Mouse (Mus musculus) limb, embryonic 14.5 days (tissue): ENCODE results near the gene Myo1e. TPM values are rescaled to one million over a fixed set of nuclear protein-coding genes. Genes with fewer than 3 reads are reported as not detected.

Experiments
- ATAC-seq: fragments of 200-750 bp; cut with Nextera tagmentation; 2 replicates; pipeline ENCODE4 v1.8.0; 2017; ENCODE audit warnings: low read depth, moderate number of reproducible peaks, moderate TSS enrichment; ENCODE audit not compliant: low FRiP score
- DNase-seq: peaks from one replicate; pipeline ENCODE4 v3.0.0-alpha.2; 2015; ENCODE audit warnings: low spot score
- H3K27ac ChIP-seq: fragments of 300-500 bp; sonication (generic); replicated peaks from 2 replicates; pipeline ENCODE4 v1.5.1; 2014; ENCODE audit warnings: low read depth, mild to moderate bottlenecking, low read length, moderate library complexity, mixed read lengths
- H3K27me3 ChIP-seq: fragments of 300-500 bp; sonication (generic); 2 replicates; pipeline ENCODE4 v1.6.1; 2014; ENCODE audit warnings: low read length, mixed read lengths; ENCODE audit not compliant: control insufficient read depth, insufficient read depth
- H3K36me3 ChIP-seq: fragments of 300-500 bp; sonication (generic); 2 replicates; pipeline ENCODE4 v1.6.1; 2014; ENCODE audit warnings: mild to moderate bottlenecking, low read length, moderate library complexity, mixed read lengths; ENCODE audit not compliant: control insufficient read depth, insufficient read depth
- H3K4me1 ChIP-seq: fragments of 300-500 bp; sonication (generic); 2 replicates; pipeline ENCODE4 v1.6.1; 2014; ENCODE audit warnings: antibody characterized with exemption, low read length, mixed read lengths; ENCODE audit not compliant: control insufficient read depth, insufficient read depth
- H3K4me2 ChIP-seq: fragments of 300-500 bp; sonication (generic); replicated peaks from 2 replicates; pipeline ENCODE4 v1.6.1; 2014; ENCODE audit warnings: low read depth, mild to moderate bottlenecking, low read length, moderate library complexity; ENCODE audit not compliant: severe bottlenecking
- H3K4me3 ChIP-seq: fragments of 300-500 bp; sonication (generic); replicated peaks from 2 replicates; pipeline ENCODE4 v1.5.1; 2014; ENCODE audit warnings: low read length
- H3K9ac ChIP-seq: fragments of 300-500 bp; sonication (generic); 2 replicates; pipeline ENCODE4 v1.6.1; 2014; ENCODE audit warnings: mild to moderate bottlenecking, low read depth, low read length, moderate library complexity; ENCODE audit not compliant: severe bottlenecking
- H3K9me3 ChIP-seq: fragments of 300-500 bp; sonication (generic); 2 replicates; pipeline ENCODE4 v1.6.1; 2016; ENCODE audit warnings: low read length; ENCODE audit not compliant: control insufficient read depth
- POLR2A ChIP-seq: fragments of 200-500 bp; IDR thresholded peaks from 2 replicates; pipeline ENCODE4 v1.8.0; 2012; ENCODE audit warnings: inconsistent platforms, mild to moderate bottlenecking, moderate library complexity, borderline replicate concordance; ENCODE audit not compliant: insufficient read depth, insufficient read length; ENCODE audit errors: extremely low read depth
- WGBS: fragments of 180-500 bp; shearing (Covaris S2); extraction: QIAGEN DNeasy Blood & Tissue Kit; methylation state at CpG from one replicate; pipeline ENCODE4 v1.1.7; 2014; 5-methylcytosine and 5-hydroxymethylcytosine counted together
- microRNA-seq: library from miRNA; unstranded; fragments of <30 nt; microRNA quantifications from one replicate; pipeline ENCODE4, GENCODE M21; 2016
- polyA plus RNA-seq, 2 experiments: library from polyadenylated mRNA; depleted of rRNA in 1 of 2; stranded (reverse) in 1 of 2; unstranded in 1 of 2; fragments of >200 nt; fragmentation: Nextera tagmentation in 1 of 2; extraction: Ambion mirVana in 1 of 2; gene quantifications; 2 replicates each; pipeline versions ENCODE4 v1.2.1 to v1.2.3; 2012 to 2014

Gene Myo1e
- polyA plus RNA-seq, 2 experiments = 12.1 to 20.4 TPM

GRCm38 (mm10) chr9:70421257-70422056 lies 214.3 kb downstream of the Myo1e start, which contains the start of gene Ccnb2:
Ccnb2 (minus strand) TSS chr9:70421547.
- Histone ChIP-seq H3K4me3 (peak within 1 kb of the TSS; percentile 66), H3K27me3 (no peaks in the 10 kb centered on the region), H3K4me1 (peaks cover 8% of the 10 kb centered on the region; the same call in 1 of the 2 replicates), H3K9me3 (no peaks in the 10 kb centered on the region), H3K36me3 (peaks cover 36% of the 10 kb centered on the region), H3K9ac (peak within 1 kb of the TSS; percentile 77), H3K4me2 (peak within 1 kb of the TSS; percentile 94), H3K27ac (peak within 1 kb of the TSS; percentile 48)
- DNase-seq = peak; percentile 97
- 0 out of 2 replicates have a peak, but pooled peaks have one; percentile 16 for TF ChIP-seq POLR2A
- 4% methylated on average over 35 of the region's 45 CpGs for WGBS
- peak; percentile 97 for ATAC-seq

GRCm38 (mm10) chr9:70422661-70423060 lies 215.5 kb downstream of the Myo1e start:
- Histone ChIP-seq H3K36me3 (peaks cover 36% of the 10 kb centered on the region), H3K4me2 (no peak overlapping the region)
- 90% methylated on average over 2 of the region's 2 CpGs for WGBS

GRCm38 (mm10) chr9:70439959-70440358 lies 232.8 kb downstream of the Myo1e start:
- WGBS = 92% methylated on average over 4 of the region's 4 CpGs

More at GRCm38 (mm10) chr9:70422661-70423060, 215.5 kb downstream of the Myo1e start:
- H3K4me3 ChIP-seq = no peak overlapping the region
- H3K4me1 ChIP-seq = peaks cover 8% of the 10 kb centered on the region; the same call in 1 of the 2 replicates
- H3K9ac ChIP-seq = no peak overlapping the region
- no peaks in the 10 kb centered on the region for H3K27me3 ChIP-seq
- TF ChIP-seq POLR2A = no peak
- H3K9me3 ChIP-seq = no peaks in the 10 kb centered on the region
- no peak for ATAC-seq
- no peak overlapping the region for H3K27ac ChIP-seq
- DNase-seq = no peak

GRCm38 (mm10) chr9:70449072-70449471 lies 241.9 kb downstream of the Myo1e start:
- no peak for ATAC-seq
- 91% methylated on average over 5 of the region's 5 CpGs for WGBS
- TF ChIP-seq POLR2A = no peak
- no peak overlapping the region for H3K9ac ChIP-seq
- no peak overlapping the region for H3K4me2 ChIP-seq
- H3K36me3 ChIP-seq = peaks cover 50% of the 10 kb centered on the region
- H3K4me3 ChIP-seq = no peak overlapping the region
- no peaks in the 10 kb centered on the region for H3K27me3 ChIP-seq
- H3K4me1 ChIP-seq = no peaks in the 10 kb centered on the region
- no peak for DNase-seq
- no peaks in the 10 kb centered on the region for H3K9me3 ChIP-seq
- no peak overlapping the region for H3K27ac ChIP-seq

More at GRCm38 (mm10) chr9:70439959-70440358, 232.8 kb downstream of the Myo1e start:
- H3K9me3 ChIP-seq = no peaks in the 10 kb centered on the region
- H3K27me3 ChIP-seq = no peaks in the 10 kb centered on the region
- DNase-seq (no peak), ATAC-seq (no peak)
- H3K4me3 ChIP-seq = no peak overlapping the region
- TF ChIP-seq POLR2A = no peak
- H3K9ac ChIP-seq = no peak overlapping the region
- H3K4me1 ChIP-seq = no peaks in the 10 kb centered on the region
- no peak overlapping the region for H3K27ac ChIP-seq
- no peak overlapping the region for H3K4me2 ChIP-seq
- H3K36me3 ChIP-seq = peaks cover 63% of the 10 kb centered on the region

Small RNA genes within 50 kb of the gene (microRNA-seq; reads per million reads assigned to microRNA genes)
- 5.3 reads per million, percentile 14 among the genes with 10 or more reads in this experiment for gene Mir5626

Other genes starting within 250 kb of the Myo1e start
- 67.3 and 83.8 TPM in 2 replicates for gene Bnip2, start 217.9 kb upstream of the Myo1e start, polyA plus RNA-seq (2012; rRNA removed)
- gene Bnip2, start 217.9 kb upstream of the Myo1e start, polyA plus RNA-seq (2014; fragmentation: Nextera tagmentation; extraction: Ambion mirVana) = 118 and 119 TPM in 2 replicates
- gene Gtf2a2, start 194.8 kb upstream of the Myo1e start, polyA plus RNA-seq (2012; rRNA removed) = 101 and 108 TPM in 2 replicates
- 197 and 204 TPM in 2 replicates for gene Gtf2a2, start 194.8 kb upstream of the Myo1e start, polyA plus RNA-seq (2014; fragmentation: Nextera tagmentation; extraction: Ambion mirVana)
- gene Gcnt3, start 169.3 kb upstream of the Myo1e start, polyA plus RNA-seq (2012; rRNA removed) = 0.01 and 0.03 TPM in 2 replicates
- gene Gcnt3, start 169.3 kb upstream of the Myo1e start, polyA plus RNA-seq (2014; fragmentation: Nextera tagmentation; extraction: Ambion mirVana) = 0.04 and 0.06 TPM in 2 replicates
- 3.2 TPM in 2 replicates for gene Fam81a, start 64.8 kb upstream of the Myo1e start, polyA plus RNA-seq (2012; rRNA removed)
- 6.2 and 6.7 TPM in 2 replicates for gene Fam81a, start 64.8 kb upstream of the Myo1e start, polyA plus RNA-seq (2014; fragmentation: Nextera tagmentation; extraction: Ambion mirVana)
- 91.5 and 97.1 TPM in 2 replicates for gene Ccnb2, start 214.2 kb downstream of the Myo1e start, polyA plus RNA-seq (2012; rRNA removed)
- gene Ccnb2, start 214.2 kb downstream of the Myo1e start, polyA plus RNA-seq (2014; fragmentation: Nextera tagmentation; extraction: Ambion mirVana) = 144 and 149 TPM in 2 replicates